Mouse (Mus musculus) embryonic facial prominence, embryonic 11.5 days (tissue): ENCODE results near the gene Wnk1. TPM values are rescaled to one million over a fixed set of nuclear protein-coding genes. Genes with fewer than 3 reads are reported as not detected.

Experiments used
- ATAC-seq: fragments of 200-750 bp; cut with Nextera tagmentation; replicated peaks from 2 replicates; pipeline ENCODE4 v1.8.0; 2017; ENCODE audit warnings: low read depth; ENCODE audit not compliant: insufficient number of reproducible peaks, low FRiP score, low TSS enrichment
- DNase-seq: peaks from one replicate; pipeline ENCODE4 v3.0.0-alpha.2; 2015; ENCODE audit warnings: low spot score
- H3K27ac ChIP-seq: fragments of 300-500 bp; sonication (generic); replicated peaks from 2 replicates; pipeline ENCODE4 v1.5.1; 2014; ENCODE audit warnings: mild to moderate bottlenecking, low read depth, low read length, control low read depth
- H3K27me3 ChIP-seq: fragments of 300-500 bp; sonication (generic); 2 replicates; pipeline ENCODE4 v1.6.1; 2014; ENCODE audit warnings: mild to moderate bottlenecking, low read length, moderate library complexity, mixed read lengths; ENCODE audit not compliant: control insufficient read depth, insufficient read depth
- H3K36me3 ChIP-seq: fragments of 300-500 bp; sonication (generic); replicated peaks from 2 replicates; pipeline ENCODE4 v1.6.1; 2014; ENCODE audit warnings: low read depth, mild to moderate bottlenecking, low read length, moderate library complexity, mixed read lengths; ENCODE audit not compliant: control insufficient read depth, insufficient read depth
- H3K4me1 ChIP-seq: fragments of 300-500 bp; sonication (generic); 2 replicates; pipeline ENCODE4 v1.6.1; 2014; ENCODE audit warnings: low read length, mixed read lengths; ENCODE audit not compliant: control insufficient read depth, insufficient read depth
- H3K4me2 ChIP-seq: fragments of 300-500 bp; sonication (generic); 2 replicates; pipeline ENCODE4 v1.6.1; 2014; ENCODE audit warnings: low read depth, mild to moderate bottlenecking, control low read depth, low read length, moderate library complexity
- H3K4me3 ChIP-seq: fragments of 300-500 bp; sonication (generic); 2 replicates; pipeline ENCODE4 v1.5.1; 2014; ENCODE audit warnings: low read depth, low read length, control low read depth
- H3K9ac ChIP-seq: fragments of 300-500 bp; sonication (generic); replicated peaks from 2 replicates; pipeline ENCODE4 v1.6.1; 2014; ENCODE audit warnings: mild to moderate bottlenecking, control low read depth, low read length
- H3K9me3 ChIP-seq: fragments of 300-500 bp; sonication (generic); replicated peaks from 2 replicates; pipeline ENCODE4 v1.6.1; 2016; ENCODE audit warnings: mild to moderate bottlenecking, low read length, inconsistent platforms, mixed read lengths; ENCODE audit not compliant: control insufficient read depth
- WGBS: fragments of 180-500 bp; shearing (Covaris S2); extraction: QIAGEN DNeasy Blood & Tissue Kit; methylation state at CpG from one replicate; pipeline ENCODE4 v1.1.7; 2014; 5-methylcytosine and 5-hydroxymethylcytosine counted together
- polyA plus RNA-seq: library from polyadenylated mRNA; unstranded; fragments of >200 nt; fragmentation: Nextera tagmentation; extraction: Ambion mirVana; gene quantifications from 2 replicates; pipeline ENCODE4 v1.2.1, GENCODE M21; 2014

The Wnk1 gene
- polyA plus RNA-seq, 1 experiment from 2014 or later = 52.6 TPM

DNA sequence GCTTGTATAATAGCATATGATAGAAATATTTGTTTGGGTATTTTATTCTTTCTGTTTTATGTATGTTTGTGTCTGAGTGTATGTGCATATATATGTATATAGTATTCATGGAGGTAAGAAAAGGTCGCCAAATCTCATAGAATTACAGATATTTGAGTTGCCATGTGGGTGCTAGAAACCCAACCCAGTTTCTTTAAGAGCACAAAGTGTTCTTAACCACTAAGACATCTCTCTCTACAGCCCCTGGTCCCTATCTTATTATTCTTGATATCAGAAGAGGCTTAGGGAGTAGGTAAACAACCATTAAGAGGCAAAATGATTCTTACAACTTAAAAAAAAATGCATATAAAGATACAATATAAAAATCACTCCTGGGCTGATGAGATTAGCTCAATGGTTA is 27.0 kb downstream of the Wnk1 start:
- Histone ChIP-seq H3K4me3 (no peak overlapping the region), H3K4me2 (no peak overlapping the region), H3K4me1 (no peaks in the 10 kb centered on the region), H3K9me3 (no peaks in the 10 kb centered on the region), H3K27me3 (no peaks in the 10 kb centered on the region), H3K36me3 (no peaks in the 10 kb centered on the region), H3K9ac (no peak overlapping the region), H3K27ac (no peak overlapping the region)
- WGBS = 83% methylated on average over 1 of the region's 1 CpGs
- ATAC-seq (no peak), DNase-seq (no peak)

DNA sequence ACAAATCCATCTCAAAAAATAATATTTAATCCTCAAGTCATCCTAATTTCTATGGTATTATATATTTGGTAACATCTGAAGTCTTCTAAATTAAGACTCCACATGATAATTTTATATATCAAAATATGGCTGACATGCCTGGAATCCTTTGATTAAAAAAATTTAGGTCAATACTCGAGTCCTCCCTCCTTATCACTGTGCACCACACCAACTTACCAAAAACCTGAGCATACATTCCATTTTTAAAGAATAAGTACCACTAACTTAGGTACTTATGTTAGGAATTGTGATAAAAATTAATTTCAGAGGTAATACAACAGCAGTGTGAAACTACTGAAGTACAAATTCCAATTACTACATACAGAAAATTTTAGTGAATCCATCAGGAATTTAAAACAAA is 27.5 kb downstream of the Wnk1 start:
- no peaks in the 10 kb centered on the region for H3K36me3 ChIP-seq
- H3K9me3 ChIP-seq = no peaks in the 10 kb centered on the region
- WGBS = 80% methylated on average over 1 of the region's 1 CpGs
- no peaks in the 10 kb centered on the region for H3K4me1 ChIP-seq
- H3K4me3 ChIP-seq = no peak overlapping the region
- H3K27me3 ChIP-seq = no peaks in the 10 kb centered on the region
- H3K9ac ChIP-seq = no peak overlapping the region
- DNase-seq = no peak
- H3K27ac ChIP-seq = no peak overlapping the region
- ATAC-seq = no peak
- H3K4me2 ChIP-seq = no peak overlapping the region

DNA sequence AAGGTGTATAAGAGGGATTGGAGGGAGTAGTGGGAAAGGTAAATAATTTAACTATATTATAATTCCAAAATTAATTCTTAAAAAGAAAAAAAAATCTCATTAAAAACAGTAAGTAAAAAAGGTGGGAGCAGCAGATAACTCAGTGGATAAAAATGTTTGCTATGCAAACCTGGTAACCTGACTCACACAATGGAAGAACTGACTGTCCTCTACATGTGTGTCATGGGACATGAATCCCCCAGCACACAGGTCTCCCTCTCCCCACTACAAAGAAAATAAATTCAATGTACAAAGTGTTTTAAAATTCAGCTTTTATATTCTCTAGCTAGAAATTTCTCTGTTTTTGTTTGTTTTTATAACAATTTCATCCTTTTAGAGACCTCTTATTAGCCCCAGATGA is 27.9 kb downstream of the Wnk1 start:
- no peaks in the 10 kb centered on the region for H3K9me3 ChIP-seq
- no peaks in the 10 kb centered on the region for H3K36me3 ChIP-seq
- H3K4me2 ChIP-seq = no peak overlapping the region
- ATAC-seq (no peak), DNase-seq (no peak)
- H3K27me3 ChIP-seq = no peaks in the 10 kb centered on the region
- no peak overlapping the region for H3K9ac ChIP-seq
- no peak overlapping the region for H3K27ac ChIP-seq
- no peaks in the 10 kb centered on the region for H3K4me1 ChIP-seq
- no peak overlapping the region for H3K4me3 ChIP-seq

DNA sequence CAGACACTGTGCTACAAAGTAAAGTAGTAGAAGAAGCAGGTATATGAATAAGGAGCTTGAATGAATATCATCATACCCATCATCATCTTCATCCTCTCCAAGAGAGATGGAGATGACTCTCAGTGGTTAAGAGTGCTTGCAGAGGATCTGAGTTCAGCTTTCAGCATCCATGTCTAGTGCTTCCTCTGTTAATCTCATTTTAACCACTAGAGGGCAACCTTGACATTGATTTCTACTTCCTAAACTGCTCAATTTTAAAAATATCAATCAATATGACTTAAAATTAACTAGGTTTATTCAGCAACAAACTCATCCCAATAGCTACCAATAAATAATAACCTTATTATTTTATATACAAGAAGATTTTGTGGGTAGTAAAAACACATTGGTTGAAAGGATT is 36.8 kb downstream of the Wnk1 start:
- H3K4me3 ChIP-seq = no peak overlapping the region
- H3K36me3 ChIP-seq = no peaks in the 10 kb centered on the region
- H3K9ac ChIP-seq = no peak overlapping the region
- no peaks in the 10 kb centered on the region for H3K27me3 ChIP-seq
- DNase-seq (peak; percentile 66), ATAC-seq (no peak)
- H3K27ac ChIP-seq = no peak overlapping the region
- H3K4me2 ChIP-seq = no peak overlapping the region
- H3K4me1 ChIP-seq = no peaks in the 10 kb centered on the region
- H3K9me3 ChIP-seq = no peaks in the 10 kb centered on the region

DNA sequence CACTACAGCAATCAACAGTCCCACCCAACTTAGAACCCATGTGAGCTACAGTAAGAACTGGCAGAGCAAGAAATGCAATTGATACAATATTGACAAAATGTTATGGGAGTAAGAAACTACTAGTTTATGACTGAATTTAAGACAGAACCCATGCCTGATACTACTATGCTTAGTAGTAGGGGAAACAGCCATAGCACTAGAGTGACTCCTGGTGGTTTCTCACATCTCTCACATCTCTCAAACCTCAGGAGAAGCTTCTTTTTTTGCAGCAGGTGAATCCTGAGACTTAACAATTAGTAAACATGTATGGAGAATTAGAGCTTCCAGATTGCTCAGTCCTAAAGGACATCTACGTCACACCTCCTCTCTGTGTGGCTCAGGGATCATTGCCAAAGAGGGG is 42.0 kb downstream of the Wnk1 start:
- DNase-seq = no peak

DNA sequence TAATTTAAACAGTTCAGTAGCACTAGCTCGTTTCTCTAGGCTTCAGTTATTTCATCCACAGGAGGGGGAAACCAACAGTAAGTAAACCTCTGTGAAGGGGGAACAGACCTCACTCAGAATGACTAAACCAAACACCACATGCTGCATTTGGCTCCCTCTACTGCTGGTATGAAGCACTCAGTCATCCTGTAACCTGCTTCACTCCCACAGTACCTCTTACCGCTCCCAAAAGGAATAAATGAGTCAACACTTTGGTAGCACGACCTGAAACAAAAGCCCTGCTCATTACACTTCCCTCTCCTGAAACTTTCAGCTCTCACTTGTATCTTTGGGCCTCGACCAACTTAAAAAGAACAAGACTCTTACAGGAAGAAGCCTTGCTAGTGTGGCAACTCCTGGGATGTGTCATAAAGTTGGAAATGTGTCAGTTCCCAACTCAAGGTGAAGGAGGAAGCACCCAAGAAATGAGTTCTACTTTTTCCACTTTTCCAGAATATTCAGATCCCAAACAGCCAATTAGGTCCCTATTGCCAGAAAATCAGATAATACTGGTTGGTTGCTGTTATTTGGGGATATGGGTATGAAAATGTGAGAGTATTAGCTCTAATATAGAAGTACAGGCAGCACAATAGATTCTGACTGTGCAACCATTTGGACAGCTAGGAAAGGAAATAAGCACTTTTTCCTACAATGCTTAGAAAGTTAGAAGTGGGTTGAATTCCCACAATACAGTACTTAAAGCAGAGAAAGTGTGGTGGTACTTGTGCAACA is 114.1 kb downstream of the Wnk1 start:
- Histone ChIP-seq H3K4me1 (no peaks in the 10 kb centered on the region), H3K27ac (no peak overlapping the region), H3K9ac (no peak overlapping the region), H3K4me2 (no peak overlapping the region), H3K36me3 (no peaks in the 10 kb centered on the region; the same call in 1 of the 2 replicates), H3K4me3 (no peak overlapping the region), H3K27me3 (no peaks in the 10 kb centered on the region), H3K9me3 (no peaks in the 10 kb centered on the region)
- 54% methylated on average over 4 of the region's 4 CpGs for WGBS
- ATAC-seq (no peak), DNase-seq (peak; percentile 13)

More for the DNA sequence above, 42.0 kb downstream of the Wnk1 start:
- no peak overlapping the region for H3K4me3 ChIP-seq
- no peaks in the 10 kb centered on the region for H3K36me3 ChIP-seq
- H3K9ac ChIP-seq = no peak overlapping the region
- no peak overlapping the region for H3K4me2 ChIP-seq
- no peak overlapping the region for H3K27ac ChIP-seq
- no peaks in the 10 kb centered on the region for H3K9me3 ChIP-seq
- no peaks in the 10 kb centered on the region for H3K27me3 ChIP-seq
- ATAC-seq = no peak
- WGBS = 89% methylated on average over 1 of the region's 1 CpGs
- H3K4me1 ChIP-seq = no peaks in the 10 kb centered on the region

DNA sequence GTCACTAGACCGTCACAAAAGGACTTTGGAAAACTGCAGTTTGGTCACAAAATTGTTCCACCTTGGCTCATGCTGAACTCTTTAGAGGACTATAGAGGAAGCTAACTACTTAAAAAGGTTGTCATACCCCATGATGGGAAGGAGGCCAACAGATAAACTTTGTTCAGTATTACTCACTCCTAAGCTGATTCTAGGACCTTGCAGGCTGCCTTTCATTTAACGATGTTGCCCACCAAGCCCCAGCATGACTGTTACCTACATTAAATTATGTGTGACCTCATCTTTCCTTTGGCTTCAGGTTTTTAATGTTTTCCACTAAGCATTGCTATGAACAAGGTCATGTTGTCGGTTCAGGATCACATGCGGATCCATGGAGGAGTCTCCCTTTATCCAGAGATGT is 115.9 kb downstream of the Wnk1 start:
- H3K4me3 ChIP-seq = no peak overlapping the region
- no peak overlapping the region for H3K27ac ChIP-seq
- H3K4me1 ChIP-seq = no peaks in the 10 kb centered on the region
- no peak overlapping the region for H3K4me2 ChIP-seq
- 95% methylated on average over 4 of the region's 4 CpGs for WGBS
- H3K36me3 ChIP-seq = no peaks in the 10 kb centered on the region; the same call in 1 of the 2 replicates
- no peaks in the 10 kb centered on the region for H3K9me3 ChIP-seq
- DNase-seq (no peak), ATAC-seq (no peak)
- H3K27me3 ChIP-seq = no peaks in the 10 kb centered on the region
- H3K9ac ChIP-seq = no peak overlapping the region

DNA sequence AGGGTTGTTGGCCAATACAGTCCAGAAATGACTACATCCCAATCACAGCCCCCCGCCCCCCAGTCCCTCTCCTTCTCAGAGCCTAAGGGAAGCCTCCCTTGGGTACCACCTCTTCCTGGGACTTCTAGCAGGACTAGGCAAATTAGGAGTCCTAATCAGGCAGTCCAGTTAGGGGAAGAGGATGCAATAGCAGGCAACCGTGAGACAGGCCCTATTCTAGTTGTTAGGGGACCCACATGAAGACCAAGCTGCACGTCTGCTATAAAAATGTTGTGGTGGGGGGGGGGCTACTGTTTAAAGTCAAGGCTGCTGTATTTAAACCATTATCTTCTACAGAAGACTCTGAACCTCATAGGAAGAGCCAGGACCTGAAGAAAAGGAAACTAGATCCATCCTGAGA is 116.3 kb downstream of the Wnk1 start:
- H3K27me3 ChIP-seq = no peaks in the 10 kb centered on the region
- ATAC-seq (no peak), DNase-seq (no peak)
- H3K27ac ChIP-seq = no peak overlapping the region
- H3K4me1 ChIP-seq = no peaks in the 10 kb centered on the region
- H3K4me3 ChIP-seq = no peak overlapping the region
- no peak overlapping the region for H3K9ac ChIP-seq
- no peaks in the 10 kb centered on the region for H3K9me3 ChIP-seq
- no peak overlapping the region for H3K4me2 ChIP-seq
- no peaks in the 10 kb centered on the region; the same call in 1 of the 2 replicates for H3K36me3 ChIP-seq
- WGBS = 90% methylated on average over 3 of the region's 3 CpGs
